Comparison of ENCODE assay signal across 8 mouse cellular contexts in the genomic region with DNA sequence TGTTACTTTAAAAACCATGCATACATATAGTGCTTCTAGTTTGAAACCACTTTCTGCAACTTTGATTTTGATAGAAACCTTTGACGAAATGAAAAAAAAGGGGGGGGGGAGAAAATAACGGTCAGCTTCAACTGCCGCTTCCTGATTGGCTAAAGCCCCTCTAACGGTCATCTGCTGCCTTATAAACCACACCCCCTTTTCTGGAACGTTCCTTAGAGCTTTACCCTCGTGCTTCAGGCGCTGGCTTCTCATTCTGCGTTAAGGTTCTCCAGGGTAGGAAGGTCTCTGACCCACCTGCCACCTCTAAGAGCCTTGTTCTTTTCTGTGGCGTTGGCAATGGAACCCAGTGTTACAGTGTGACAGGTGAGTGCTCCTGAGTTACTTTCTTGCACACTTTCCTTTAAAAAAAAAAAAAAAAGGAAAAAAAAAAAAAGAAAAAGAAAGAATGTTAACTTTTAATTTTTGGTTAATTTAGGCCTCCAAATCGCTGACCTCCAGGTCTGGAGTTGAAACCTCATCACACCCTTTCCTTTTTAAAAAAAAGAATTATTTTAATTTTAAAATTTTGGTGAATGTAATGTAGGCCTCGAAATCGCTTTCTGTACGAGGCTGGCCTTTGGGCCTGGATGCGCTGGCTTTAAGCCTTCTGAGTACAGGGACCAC. TPM values are rescaled to one million over a fixed set of nuclear protein-coding genes. Genes with fewer than 3 reads are reported as not detected.
DNase-seq lines count a peak whose midpoint lies in the region; ATAC-seq and TF ChIP-seq lines count a peak whose summit lies in the region.

Gene Setx (plus strand): TSS at position 275 of the 663 bp plus-strand sequence.

- H3K27ac ChIP-seq in lung, embryonic 14.5 days (ENCODE audit: low read depth): peak within 1 kb of the TSS; percentile 97
- peak within 1 kb of the TSS; percentile 71 for H3K27ac ChIP-seq in bone marrow macrophage, adult 2 months (ENCODE audit: insufficient read depth, low read depth, low read length)
- H3K27ac ChIP-seq in hindbrain, embryonic 14.5 days: peak within 1 kb of the TSS; percentile 88
- peak within 1 kb of the TSS; percentile 96 for H3K27ac ChIP-seq in liver, embryonic 11.5 days (ENCODE audit: low read depth, low read length)

- H3K9ac ChIP-seq in lung, embryonic 14.5 days: peak within 1 kb of the TSS; percentile 89
- peak within 1 kb of the TSS; percentile 87 for H3K9ac ChIP-seq in hindbrain, embryonic 14.5 days
- peak within 1 kb of the TSS; percentile 93 for H3K9ac ChIP-seq in liver, embryonic 11.5 days (ENCODE audit: low read depth, low read length)

- H3K4me2 ChIP-seq in lung, embryonic 14.5 days: peak within 1 kb of the TSS; percentile 70
- H3K4me2 ChIP-seq in hindbrain, embryonic 14.5 days (replicated peaks): peak within 1 kb of the TSS; percentile 73
- H3K4me2 ChIP-seq in liver, embryonic 11.5 days: peak within 1 kb of the TSS; percentile 87

- 59% methylated on average over 14 of the region's 14 CpGs for WGBS in lung, embryonic 14.5 days
- WGBS in hindbrain, embryonic 14.5 days: 71% methylated on average over 14 of the region's 14 CpGs
- WGBS in liver, embryonic 11.5 days: 68% methylated on average over 14 of the region's 14 CpGs

- no peak for TF ChIP-seq POLR2A in bone marrow macrophage, adult 2 months (IDR thresholded peaks at IDR 0.05; ENCODE audit: borderline replicate concordance, low read depth, low read length)

- H3K4me1 ChIP-seq in lung, embryonic 14.5 days (ENCODE audit: insufficient read depth): no peaks in the 10 kb centered on the region
- peaks cover 14% of the 10 kb centered on the region for H3K4me1 ChIP-seq in bone marrow macrophage, adult 2 months (ENCODE audit: control insufficient read depth, insufficient read depth, low read length)
- peaks cover 11% of the 10 kb centered on the region for H3K4me1 ChIP-seq in hindbrain, embryonic 14.5 days (replicated peaks; ENCODE audit: control insufficient read depth, insufficient read depth, low read length)
- H3K4me1 ChIP-seq in liver, embryonic 11.5 days (replicated peaks; ENCODE audit: control insufficient read depth, insufficient read depth, low read length): peaks cover 4% of the 10 kb centered on the region; the same call in 1 of the 2 replicates

- TF ChIP-seq CTCF in lung, embryonic 14.5 days (IDR thresholded peaks at IDR 0.05; ENCODE audit: low read depth): no peak
- TF ChIP-seq CTCF in bone marrow macrophage, adult 2 months (IDR thresholded peaks at IDR 0.05; ENCODE audit: low read depth, low read length): no peak

- peaks cover 10% of the 10 kb centered on the region for H3K36me3 ChIP-seq in lung, embryonic 14.5 days (ENCODE audit: insufficient read depth)
- H3K36me3 ChIP-seq in hindbrain, embryonic 14.5 days (replicated peaks; ENCODE audit: control insufficient read depth, insufficient read depth): peaks cover 22% of the 10 kb centered on the region
- peaks cover 2% of the 10 kb centered on the region; the same call in 1 of the 2 replicates for H3K36me3 ChIP-seq in liver, embryonic 11.5 days (ENCODE audit: control insufficient read depth, insufficient read depth, low read length)

- no peaks in the 10 kb centered on the region for H3K9me3 ChIP-seq in lung, embryonic 14.5 days (ENCODE audit: low read depth, low read length)
- H3K9me3 ChIP-seq in hindbrain, embryonic 14.5 days (ENCODE audit: control insufficient read depth, low read length): no peaks in the 10 kb centered on the region
- H3K9me3 ChIP-seq in liver, embryonic 11.5 days (ENCODE audit: control insufficient read depth, low read length): no peaks in the 10 kb centered on the region

- no peak for DNase-seq in lung, embryonic 14.5 days
- no peak for DNase-seq in lung, adult 18-20 months
- DNase-seq in gastrocnemius, adult 18-20 months (ENCODE audit: low spot score): no peak
- DNase-seq in hindbrain, embryonic 14.5 days (ENCODE audit: low spot score): no peak
- DNase-seq in liver, embryonic 11.5 days (ENCODE audit: low spot score): no peak
- peak; percentile 10 for DNase-seq in retina, embryonic 14.5 days (ENCODE audit: low spot score)
- DNase-seq in spleen, postnatal 14 days (ENCODE audit: low spot score in 2 of 2): no peak

- ATAC-seq in lung, embryonic 14.5 days (ENCODE audit: insufficient read depth): no peak
- no peak for ATAC-seq in hindbrain, embryonic 14.5 days (ENCODE audit: low FRiP score)
- ATAC-seq in liver, embryonic 11.5 days (replicated peaks; ENCODE audit: low FRiP score): no peak

- H3K27me3 ChIP-seq in lung, embryonic 14.5 days (ENCODE audit: insufficient read depth, low read length): no peaks in the 10 kb centered on the region
- H3K27me3 ChIP-seq in hindbrain, embryonic 14.5 days (ENCODE audit: control insufficient read depth, insufficient read depth, low read length): no peaks in the 10 kb centered on the region
- no peaks in the 10 kb centered on the region for H3K27me3 ChIP-seq in liver, embryonic 11.5 days (replicated peaks; ENCODE audit: control insufficient read depth, insufficient read depth, low read length)

- H3K4me3 ChIP-seq in lung, embryonic 14.5 days (ENCODE audit: low read depth, low read length): peak within 1 kb of the TSS; percentile 79
- H3K4me3 ChIP-seq in bone marrow macrophage, adult 2 months (ENCODE audit: insufficient read depth, low read length): peak within 1 kb of the TSS; percentile 84
- H3K4me3 ChIP-seq in hindbrain, embryonic 14.5 days (replicated peaks; ENCODE audit: low read length): peak within 1 kb of the TSS; percentile 75
- peak within 1 kb of the TSS; percentile 82 for H3K4me3 ChIP-seq in liver, embryonic 11.5 days (ENCODE audit: low read depth, low read length)

RNA-seq across cellular contexts. Expression of gene Setx, which starts in this region (rescaled TPM):
- 12.7 and 13.7 TPM in 2 replicates for polyA plus RNA-seq in lung, embryonic 14.5 days (2014; fragmentation: Nextera tagmentation; extraction: Ambion mirVana)
- polyA plus RNA-seq in bone marrow macrophage, adult 2 months (2012; ENCODE audit: insufficient read depth, insufficient read length, missing spikeins): 20.0 and 30.6 TPM in 2 replicates
- total RNA-seq in gastrocnemius, adult 18-20 months (2021): 10 to 100 TPM; 31.9 to 33.4 TPM
- polyA plus RNA-seq in hindbrain, embryonic 14.5 days (2014; fragmentation: Nextera tagmentation; extraction: Ambion mirVana): 16.2 and 22.7 TPM in 2 replicates
- polyA plus RNA-seq in liver, embryonic 11.5 days (2014; fragmentation: Nextera tagmentation; extraction: Ambion mirVana): 6.8 and 10.1 TPM in 2 replicates
